Comparison of ENCODE assay signal across 7 mouse cellular contexts in genomic region chr15:102350138-102350941, GRCm38 (mm10). TPM values are rescaled to one million over a fixed set of nuclear protein-coding genes. Genes with fewer than 3 reads are reported as not detected.
DNase-seq lines count a peak whose midpoint lies in the region; ATAC-seq lines count a peak whose summit lies in the region.

Gene Aaas (minus strand): TSS chr15:102350771.

- peak; percentile 89 for ATAC-seq in intestine, embryonic 15.5 days

- H3K27me3 ChIP-seq in intestine, embryonic 15.5 days (replicated peaks) = no peaks in the 10 kb centered on the region
- H3K27me3 ChIP-seq in midbrain, embryonic 10.5 days (ENCODE audit: low read depth, poor library complexity, severe bottlenecking) = no peaks in the 10 kb centered on the region

- WGBS in intestine, embryonic 15.5 days = under 1% methylated on average over 56 of the region's 56 CpGs
- under 1% methylated on average over 56 of the region's 56 CpGs for WGBS in midbrain, embryonic 10.5 days

- peak within 1 kb of the TSS; percentile 15; the same call in 1 of the 2 replicates for H3K27ac ChIP-seq in intestine, embryonic 15.5 days
- peak within 1 kb of the TSS; percentile 90 for H3K27ac ChIP-seq in midbrain, embryonic 10.5 days (replicated peaks)

- peak within 1 kb of the TSS; percentile 79 for H3K4me2 ChIP-seq in intestine, embryonic 15.5 days (replicated peaks)

- peaks cover 13% of the 10 kb centered on the region for H3K4me1 ChIP-seq in intestine, embryonic 15.5 days (replicated peaks)
- H3K4me1 ChIP-seq in midbrain, embryonic 10.5 days = peaks cover 24% of the 10 kb centered on the region

- intact Hi-C loops in gastrocnemius, postnatal 36 days (cut with DNase I) = loop anchor here (2.0 kb wide), 1 partner anchor 26 kb away; no protein-coding TSS in a partner anchor
- intact Hi-C loops in left cerebral cortex, postnatal 25 days (cut with DNase I) = no loop called here

- H3K9me3 ChIP-seq in intestine, embryonic 15.5 days = no peaks in the 10 kb centered on the region
- no peaks in the 10 kb centered on the region for H3K9me3 ChIP-seq in midbrain, embryonic 10.5 days (replicated peaks)

- peak; percentile 96 for DNase-seq in adrenal gland, adult 2 months
- DNase-seq in embryo, embryonic 11.5 days (ENCODE audit: low read depth, low spot score) = peak; percentile 93
- DNase-seq in gastrocnemius, postnatal 36 days = peak; percentile 92 to 94
- peak; percentile 94 to 96 for DNase-seq in left cerebral cortex, postnatal 25 days (ENCODE audit: low spot score in 2 of 2)
- DNase-seq in midbrain, embryonic 10.5 days (ENCODE audit: low spot score) = peak; percentile 95
- DNase-seq in right cerebral cortex, postnatal 4 days = peak; percentile 97

- H3K36me3 ChIP-seq in intestine, embryonic 15.5 days = no peaks in the 10 kb centered on the region; the same call in none of the 2 replicates
- peaks cover 29% of the 10 kb centered on the region for H3K36me3 ChIP-seq in midbrain, embryonic 10.5 days

- peak within 1 kb of the TSS; percentile 63 for H3K9ac ChIP-seq in intestine, embryonic 15.5 days

- peak within 1 kb of the TSS; percentile 58 for H3K4me3 ChIP-seq in intestine, embryonic 15.5 days (replicated peaks)
- peak within 1 kb of the TSS; percentile 80 for H3K4me3 ChIP-seq in midbrain, embryonic 10.5 days

RNA-seq across cellular contexts. Expression of gene Aaas, which starts in this region (rescaled TPM):
- total RNA-seq in adrenal gland, adult 2 months (2021) = 10 to 100 TPM; 16.8 to 18.1 TPM
- polyA plus RNA-seq in adrenal gland, adult 2 months (2012; rRNA removed) = 44.9 and 46.6 TPM in 2 replicates
- 1 to 10 TPM; 4.3 to 7.3 TPM for total RNA-seq in gastrocnemius, postnatal 36 days (2021)
- 58.2 and 62.7 TPM in 2 replicates for polyA plus RNA-seq in intestine, embryonic 15.5 days (2015; fragmentation: Nextera tagmentation; extraction: Ambion mirVana)
- 10 to 100 TPM; 14.0 to 16.6 TPM for total RNA-seq in left cerebral cortex, postnatal 25 days (2021)
- 115 and 128 TPM in 2 replicates for polyA plus RNA-seq in midbrain, embryonic 10.5 days (2016; fragmentation: Nextera tagmentation; extraction: Ambion mirVana)

Comparison
In these comparisons a context has a peak if more than half of its experiments do, and no peak if none do; other contexts are left out.
1. Peak in every context shown above with its lines: DNase-seq, ATAC-seq, H3K4me3 ChIP-seq and H3K27ac ChIP-seq.